Mouse (Mus musculus): ENCODE results near the gene Atf6b. TPM values are rescaled to one million over a fixed set of nuclear protein-coding genes. Genes with fewer than 3 reads are reported as not detected.

Gene Atf6b
- polyA plus RNA-seq, 1 experiment: 38.3 TPM

DNA sequence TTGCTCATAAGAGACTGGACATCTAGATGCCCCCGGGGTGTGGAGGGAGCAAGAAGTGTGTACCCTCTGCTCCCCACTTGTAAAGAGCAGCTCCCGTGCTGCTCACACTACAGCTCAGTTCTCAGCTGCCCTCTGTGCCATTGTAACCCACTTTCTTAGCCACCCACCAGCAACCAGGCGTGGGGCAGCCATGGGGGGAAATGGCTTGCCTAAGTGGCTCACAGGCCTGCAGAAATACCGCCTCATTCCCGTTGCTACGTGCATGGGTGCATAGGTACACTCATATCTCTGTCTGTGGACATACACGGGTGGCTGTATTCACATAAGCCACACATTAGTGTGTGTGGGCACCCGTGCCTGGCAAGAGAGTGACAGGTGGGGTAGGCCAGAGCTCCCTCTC lies 16.0 kb downstream of the Atf6b start:
- Histone ChIP-seq H3K27me3 (ENCODE audit: control insufficient read depth, insufficient read depth, insufficient read length) (peaks cover 45% of the 10 kb centered on the region), H3K36me3 (ENCODE audit: control insufficient read depth, insufficient read depth) (no peaks in the 10 kb centered on the region), H3ac (ENCODE audit: control insufficient read depth, insufficient read length, low read depth) (no peak overlapping the region), H3K79me2 (ENCODE audit: control insufficient read depth, insufficient read depth) (no peaks in the 10 kb centered on the region), H3K79me3 (ENCODE audit: low read depth) (no peaks in the 10 kb centered on the region), H3K4me3 (ENCODE audit: insufficient read depth, poor library complexity, severe bottlenecking) (no peak overlapping the region)
- TF ChIP-seq CEBPB (IDR thresholded peaks at IDR 0.05; ENCODE audit: low read depth): no peak
- no peak for TF ChIP-seq FOSL1 (IDR thresholded peaks at IDR 0.05; ENCODE audit: insufficient read depth, low read length, poor library complexity, severe bottlenecking)
- TF ChIP-seq USF1 (IDR thresholded peaks at IDR 0.05; ENCODE audit: low read depth): no peak
- TF ChIP-seq MYOG (IDR thresholded peaks at IDR 0.05; ENCODE audit: control insufficient read depth, extremely low read depth, insufficient read length): no peak
- no peak for TF ChIP-seq MAX (IDR thresholded peaks at IDR 0.05)
- TF ChIP-seq MYOD1 (IDR thresholded peaks at IDR 0.05; ENCODE audit: control insufficient read depth, insufficient read length, low read depth): no peak
- TF ChIP-seq CTCF (IDR thresholded peaks at IDR 0.05; ENCODE audit: control insufficient read depth, insufficient read depth, insufficient read length): no peak

GRCm38 (mm10) chr17:34663558-34663957 lies 16.6 kb downstream of the Atf6b start:
- no peak overlapping the region for H3ac ChIP-seq (ENCODE audit: control insufficient read depth, insufficient read length, low read depth)
- H3K27me3 ChIP-seq (ENCODE audit: control insufficient read depth, insufficient read depth, insufficient read length): peaks cover 45% of the 10 kb centered on the region
- TF ChIP-seq CEBPB (IDR thresholded peaks at IDR 0.05; ENCODE audit: low read depth): no peak
- no peak for TF ChIP-seq MAX (IDR thresholded peaks at IDR 0.05)
- TF ChIP-seq FOSL1 (IDR thresholded peaks at IDR 0.05; ENCODE audit: insufficient read depth, low read length, poor library complexity, severe bottlenecking): no peak
- no peak for TF ChIP-seq USF1 (IDR thresholded peaks at IDR 0.05; ENCODE audit: low read depth)
- TF ChIP-seq MYOD1 (IDR thresholded peaks at IDR 0.05; ENCODE audit: control insufficient read depth, insufficient read length, low read depth): no peak
- TF ChIP-seq MYOG (IDR thresholded peaks at IDR 0.05; ENCODE audit: control insufficient read depth, extremely low read depth, insufficient read length): no peak
- no peak for TF ChIP-seq CTCF (IDR thresholded peaks at IDR 0.05; ENCODE audit: control insufficient read depth, insufficient read depth, insufficient read length)
- no peaks in the 10 kb centered on the region for H3K79me3 ChIP-seq (ENCODE audit: low read depth)
- H3K36me3 ChIP-seq (ENCODE audit: control insufficient read depth, insufficient read depth): no peaks in the 10 kb centered on the region
- no peak overlapping the region for H3K4me3 ChIP-seq (ENCODE audit: insufficient read depth, poor library complexity, severe bottlenecking)
- no peaks in the 10 kb centered on the region for H3K79me2 ChIP-seq (ENCODE audit: control insufficient read depth, insufficient read depth)

DNA sequence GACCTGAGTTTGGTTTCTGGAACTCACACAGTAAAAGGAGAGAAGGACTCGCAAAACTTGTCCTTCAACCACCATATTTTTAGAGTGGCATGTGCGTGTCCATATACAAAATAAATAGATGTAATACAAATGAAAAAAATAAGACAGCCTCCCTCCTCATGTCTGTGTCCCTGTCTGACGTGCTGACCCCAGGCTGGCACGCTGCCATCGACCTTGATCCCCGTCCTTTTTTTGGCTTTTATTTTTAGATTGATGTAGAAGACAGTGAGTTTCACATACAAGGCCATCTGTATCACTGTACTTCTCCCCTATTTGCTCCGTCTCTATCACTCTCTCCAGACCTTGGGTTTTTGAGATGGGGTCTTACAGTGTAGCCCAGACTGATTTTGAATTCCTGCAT lies 17.5 kb downstream of the Atf6b start:
- Histone ChIP-seq H3K27me3 (ENCODE audit: control insufficient read depth, insufficient read depth, insufficient read length) (peaks cover 38% of the 10 kb centered on the region), H3K4me3 (ENCODE audit: insufficient read depth, poor library complexity, severe bottlenecking) (no peak overlapping the region), H3K79me2 (ENCODE audit: control insufficient read depth, insufficient read depth) (no peaks in the 10 kb centered on the region), H3K79me3 (ENCODE audit: low read depth) (no peaks in the 10 kb centered on the region), H3K36me3 (ENCODE audit: control insufficient read depth, insufficient read depth) (no peaks in the 10 kb centered on the region), H3ac (ENCODE audit: control insufficient read depth, insufficient read length, low read depth) (no peak overlapping the region)
- TF ChIP-seq USF1 (IDR thresholded peaks at IDR 0.05; ENCODE audit: low read depth) (no peak), CTCF (IDR thresholded peaks at IDR 0.05; ENCODE audit: control insufficient read depth, insufficient read depth, insufficient read length) (no peak), MYOG (IDR thresholded peaks at IDR 0.05; ENCODE audit: control insufficient read depth, extremely low read depth, insufficient read length) (no peak), MAX (IDR thresholded peaks at IDR 0.05) (no peak), MYOD1 (IDR thresholded peaks at IDR 0.05; ENCODE audit: control insufficient read depth, insufficient read length, low read depth) (no peak), FOSL1 (IDR thresholded peaks at IDR 0.05; ENCODE audit: insufficient read depth, low read length, poor library complexity, severe bottlenecking) (no peak), CEBPB (IDR thresholded peaks at IDR 0.05; ENCODE audit: low read depth) (no peak)

GRCm38 (mm10) chr17:34670235-34670634 lies 23.3 kb downstream of the Atf6b start, which contains the start of gene Tnxb:
TSS of gene Tnxb (plus strand) at chr17:34670535.
- Histone ChIP-seq H3K27me3 (ENCODE audit: control insufficient read depth, insufficient read depth, insufficient read length) (peaks cover 56% of the 10 kb centered on the region), H3K36me3 (ENCODE audit: control insufficient read depth, insufficient read depth) (no peaks in the 10 kb centered on the region), H3K4me3 (ENCODE audit: insufficient read depth, poor library complexity, severe bottlenecking) (no peak within 1 kb of the TSS)

DNA sequence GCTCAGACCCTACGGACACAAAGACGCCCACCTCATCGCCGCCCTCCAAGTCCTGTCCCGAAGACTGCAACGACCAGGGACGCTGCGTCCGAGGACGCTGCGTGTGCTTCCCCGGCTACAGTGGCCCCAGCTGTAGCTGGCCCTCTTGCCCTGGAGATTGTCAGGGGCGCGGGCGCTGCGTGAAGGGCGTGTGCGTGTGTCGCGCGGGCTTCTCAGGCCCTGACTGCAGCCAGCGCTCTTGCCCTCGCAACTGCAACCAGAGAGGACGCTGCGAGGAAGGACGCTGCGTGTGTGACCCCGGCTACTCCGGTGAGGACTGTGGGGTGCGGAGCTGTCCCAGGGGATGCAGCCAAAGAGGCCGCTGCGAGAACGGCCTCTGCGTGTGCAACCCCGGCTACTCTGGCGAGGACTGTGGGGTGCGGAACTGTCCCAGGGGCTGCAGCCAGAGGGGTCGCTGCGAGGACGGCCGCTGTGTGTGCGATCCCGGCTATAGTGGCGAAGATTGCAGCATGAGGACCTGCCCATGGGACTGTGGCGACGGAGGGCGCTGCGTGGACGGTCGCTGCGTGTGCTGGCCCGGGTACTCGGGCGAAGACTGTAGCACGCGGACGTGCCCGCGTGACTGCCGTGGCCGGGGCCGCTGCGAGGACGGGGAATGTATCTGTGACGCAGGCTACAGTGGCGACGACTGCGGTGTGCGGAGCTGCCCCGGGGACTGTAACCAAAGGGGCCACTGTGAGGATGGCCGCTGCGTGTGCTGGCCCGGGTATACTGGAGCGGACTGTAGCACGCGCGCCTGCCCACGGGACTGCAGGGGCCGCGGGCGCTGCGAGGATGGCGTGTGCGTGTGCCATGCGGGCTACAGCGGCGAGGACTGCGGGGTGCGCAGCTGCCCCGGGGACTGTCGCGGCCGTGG lies 24.5 kb downstream of the Atf6b start:
- Histone ChIP-seq H3K79me3 (ENCODE audit: low read depth) (no peaks in the 10 kb centered on the region), H3K36me3 (ENCODE audit: control insufficient read depth, insufficient read depth) (no peaks in the 10 kb centered on the region), H3ac (ENCODE audit: control insufficient read depth, insufficient read length, low read depth) (no peak overlapping the region), H3K79me2 (ENCODE audit: control insufficient read depth, insufficient read depth) (no peaks in the 10 kb centered on the region), H3K4me3 (ENCODE audit: insufficient read depth, poor library complexity, severe bottlenecking) (no peak overlapping the region), H3K27me3 (ENCODE audit: control insufficient read depth, insufficient read depth, insufficient read length) (peaks cover 64% of the 10 kb centered on the region)
- TF ChIP-seq FOSL1 (IDR thresholded peaks at IDR 0.05; ENCODE audit: insufficient read depth, low read length, poor library complexity, severe bottlenecking) (no peak), MYOD1 (IDR thresholded peaks at IDR 0.05; ENCODE audit: control insufficient read depth, insufficient read length, low read depth) (no peak), MAX (IDR thresholded peaks at IDR 0.05) (no peak), CEBPB (IDR thresholded peaks at IDR 0.05; ENCODE audit: low read depth) (no peak), MYOG (IDR thresholded peaks at IDR 0.05; ENCODE audit: control insufficient read depth, extremely low read depth, insufficient read length) (no peak), USF1 (IDR thresholded peaks at IDR 0.05; ENCODE audit: low read depth) (no peak), CTCF (IDR thresholded peaks at IDR 0.05; ENCODE audit: control insufficient read depth, insufficient read depth, insufficient read length) (no peak)

More at GRCm38 (mm10) chr17:34670235-34670634, 23.3 kb downstream of the Atf6b start, which contains the start of gene Tnxb:
- TF ChIP-seq MYOD1 (IDR thresholded peaks at IDR 0.05; ENCODE audit: control insufficient read depth, insufficient read length, low read depth): no peak
- TF ChIP-seq CTCF (IDR thresholded peaks at IDR 0.05; ENCODE audit: control insufficient read depth, insufficient read depth, insufficient read length): no peak
- TF ChIP-seq MYOG (IDR thresholded peaks at IDR 0.05; ENCODE audit: control insufficient read depth, extremely low read depth, insufficient read length): no peak
- TF ChIP-seq MAX (IDR thresholded peaks at IDR 0.05): no peak
- no peak for TF ChIP-seq FOSL1 (IDR thresholded peaks at IDR 0.05; ENCODE audit: insufficient read depth, low read length, poor library complexity, severe bottlenecking)
- no peak for TF ChIP-seq USF1 (IDR thresholded peaks at IDR 0.05; ENCODE audit: low read depth)
- no peak for TF ChIP-seq CEBPB (IDR thresholded peaks at IDR 0.05; ENCODE audit: low read depth)
- no peak within 1 kb of the TSS for H3ac ChIP-seq (ENCODE audit: control insufficient read depth, insufficient read length, low read depth)
- no peaks in the 10 kb centered on the region for H3K79me2 ChIP-seq (ENCODE audit: control insufficient read depth, insufficient read depth)
- no peaks in the 10 kb centered on the region for H3K79me3 ChIP-seq (ENCODE audit: low read depth)
